Mouse (Mus musculus): ENCODE results near the gene T2. TPM values are rescaled to one million over a fixed set of nuclear protein-coding genes. Genes with fewer than 3 reads are reported as not detected.
"Not testable (repeated sequence)": the region's sequence is repeated elsewhere in the genome, so short reads cannot be mapped to it uniquely, and the experiment has no call there.

T2 gene
- polyA plus RNA-seq, 1 experiment from 2014 or later = 0.39 TPM

- not testable (repeated sequence) for H3K27ac ChIP-seq (replicated peaks; ENCODE audit: low read depth, low read length); H3K9ac ChIP-seq (replicated peaks; ENCODE audit: low read length); DNase-seq; H3K9me3 ChIP-seq (ENCODE audit: control insufficient read depth, low read length); H3K4me3 ChIP-seq (replicated peaks; ENCODE audit: low read depth, low read length); H3K36me3 ChIP-seq (ENCODE audit: control insufficient read depth, insufficient read depth, low read length); ATAC-seq (ENCODE audit: low FRiP score, low TSS enrichment); H3K27me3 ChIP-seq (ENCODE audit: control insufficient read depth, insufficient read depth, low read length); H3K4me2 ChIP-seq (ENCODE audit: low read length)
- H3K4me1 ChIP-seq (ENCODE audit: control insufficient read depth, insufficient read depth, low read length) = peaks cover 21% of the 10 kb centered on the region
- WGBS = no CpG with 5 or more reads among the region's 5 CpGs
Measured at GRCm38 (mm10) chr17:8337159-8337558, 18.6 kb upstream of the T2 start, which contains the start of gene Prr18. Prr18 (plus strand) TSS chr17:8337459.

GRCm38 (mm10) chr17:8339666-8340374 lies 16.0 kb upstream of the T2 start:
- no peaks in the 10 kb centered on the region for H3K36me3 ChIP-seq (ENCODE audit: control insufficient read depth, insufficient read depth, low read length)
- H3K9ac ChIP-seq (replicated peaks; ENCODE audit: low read length) = peak overlapping the region; percentile 95

GRCm38 (mm10) chr17:8340407-8341359 lies 15.1 kb upstream of the T2 start:
- peak overlapping the region; percentile 90 for H3K27ac ChIP-seq (replicated peaks; ENCODE audit: low read depth, low read length)
- peak overlapping the region; percentile 98 for H3K4me2 ChIP-seq (ENCODE audit: low read length)
- no peaks in the 10 kb centered on the region for H3K27me3 ChIP-seq (ENCODE audit: control insufficient read depth, insufficient read depth, low read length)
- no peaks in the 10 kb centered on the region for H3K36me3 ChIP-seq (ENCODE audit: control insufficient read depth, insufficient read depth, low read length)
- under 1% methylated on average over 57 of the region's 92 CpGs for WGBS
- peak overlapping the region; percentile 67 for H3K4me3 ChIP-seq (replicated peaks; ENCODE audit: low read depth, low read length)
- H3K9ac ChIP-seq (replicated peaks; ENCODE audit: low read length) = peak overlapping the region; percentile 95
- no peaks in the 10 kb centered on the region for H3K9me3 ChIP-seq (ENCODE audit: control insufficient read depth, low read length)
- DNase-seq = peak; percentile 81
- peaks cover 30% of the 10 kb centered on the region for H3K4me1 ChIP-seq (ENCODE audit: control insufficient read depth, insufficient read depth, low read length)
- peak; percentile 85 for ATAC-seq (ENCODE audit: low FRiP score, low TSS enrichment)

More at GRCm38 (mm10) chr17:8339666-8340374, 16.0 kb upstream of the T2 start:
- Histone ChIP-seq H3K4me1 (ENCODE audit: control insufficient read depth, insufficient read depth, low read length) (peaks cover 30% of the 10 kb centered on the region), H3K4me3 (replicated peaks; ENCODE audit: low read depth, low read length) (peak overlapping the region; percentile 67), H3K27me3 (ENCODE audit: control insufficient read depth, insufficient read depth, low read length) (no peaks in the 10 kb centered on the region), H3K9me3 (ENCODE audit: control insufficient read depth, low read length) (no peaks in the 10 kb centered on the region), H3K4me2 (ENCODE audit: low read length) (peak overlapping the region; percentile 98), H3K27ac (replicated peaks; ENCODE audit: low read depth, low read length) (peak overlapping the region; percentile 90)
- DNase-seq (peak; percentile 68), ATAC-seq (ENCODE audit: low FRiP score, low TSS enrichment) (0 out of 2 replicates have a peak, but pooled peaks have one; percentile 13)
- 11% methylated on average over 8 of the region's 8 CpGs for WGBS

- peaks cover 30% of the 10 kb centered on the region for H3K4me1 ChIP-seq (ENCODE audit: control insufficient read depth, insufficient read depth, low read length)
- H3K27ac ChIP-seq (replicated peaks; ENCODE audit: low read depth, low read length) = peak overlapping the region; percentile 90
- WGBS = 6% methylated on average over 45 of the region's 46 CpGs
- no peaks in the 10 kb centered on the region for H3K27me3 ChIP-seq (ENCODE audit: control insufficient read depth, insufficient read depth, low read length)
- DNase-seq = peak; percentile 59
- ATAC-seq (ENCODE audit: low FRiP score, low TSS enrichment) = peak; percentile 43; the same call in 1 of the 2 replicates
- no peaks in the 10 kb centered on the region for H3K36me3 ChIP-seq (ENCODE audit: control insufficient read depth, insufficient read depth, low read length)
- H3K9me3 ChIP-seq (ENCODE audit: control insufficient read depth, low read length) = no peaks in the 10 kb centered on the region
- H3K9ac ChIP-seq (replicated peaks; ENCODE audit: low read length) = peak overlapping the region; percentile 95
- H3K4me3 ChIP-seq (replicated peaks; ENCODE audit: low read depth, low read length) = peak overlapping the region; percentile 67
- H3K4me2 ChIP-seq (ENCODE audit: low read length) = peak overlapping the region; percentile 98
Measured at GRCm38 (mm10) chr17:8341360-8341963, 14.3 kb upstream of the T2 start.

- peaks cover 30% of the 10 kb centered on the region for H3K4me1 ChIP-seq (ENCODE audit: control insufficient read depth, insufficient read depth, low read length)
- DNase-seq (no peak), ATAC-seq (ENCODE audit: low FRiP score, low TSS enrichment) (no peak)
- no peaks in the 10 kb centered on the region for H3K9me3 ChIP-seq (ENCODE audit: control insufficient read depth, low read length)
- no peak overlapping the region; the same call in 1 of the 2 replicates for H3K27ac ChIP-seq (replicated peaks; ENCODE audit: low read depth, low read length)
- peak overlapping the region; percentile 14; the same call in 1 of the 2 replicates for H3K4me3 ChIP-seq (replicated peaks; ENCODE audit: low read depth, low read length)
- no peaks in the 10 kb centered on the region for H3K27me3 ChIP-seq (ENCODE audit: control insufficient read depth, insufficient read depth, low read length)
- H3K36me3 ChIP-seq (ENCODE audit: control insufficient read depth, insufficient read depth, low read length) = no peaks in the 10 kb centered on the region
- H3K9ac ChIP-seq (replicated peaks; ENCODE audit: low read length) = peak overlapping the region; percentile 95; the same call in 1 of the 2 replicates
- 38% methylated on average over 5 of the region's 5 CpGs for WGBS
- H3K4me2 ChIP-seq (ENCODE audit: low read length) = peak overlapping the region; percentile 98
Measured at GRCm38 (mm10) chr17:8342706-8343105, 13.1 kb upstream of the T2 start.

- no peaks in the 10 kb centered on the region for H3K36me3 ChIP-seq (ENCODE audit: control insufficient read depth, insufficient read depth, low read length)
- no peaks in the 10 kb centered on the region for H3K27me3 ChIP-seq (ENCODE audit: control insufficient read depth, insufficient read depth, low read length)
- H3K9ac ChIP-seq (replicated peaks; ENCODE audit: low read length) = no peak overlapping the region
- peak overlapping the region; percentile 98 for H3K4me2 ChIP-seq (ENCODE audit: low read length)
- no peaks in the 10 kb centered on the region for H3K9me3 ChIP-seq (ENCODE audit: control insufficient read depth, low read length)
- H3K4me1 ChIP-seq (ENCODE audit: control insufficient read depth, insufficient read depth, low read length) = peaks cover 30% of the 10 kb centered on the region
- H3K4me3 ChIP-seq (replicated peaks; ENCODE audit: low read depth, low read length) = no peak overlapping the region
- ATAC-seq (ENCODE audit: low FRiP score, low TSS enrichment) = no peak
- WGBS = 69% methylated on average over 6 of the region's 6 CpGs
- DNase-seq = peak; percentile 17
- no peak overlapping the region for H3K27ac ChIP-seq (replicated peaks; ENCODE audit: low read depth, low read length)
Measured at GRCm38 (mm10) chr17:8343416-8343815, 12.4 kb upstream of the T2 start.

GRCm38 (mm10) chr17:8347765-8348285 lies 8.0 kb upstream of the T2 start:
- Histone ChIP-seq H3K9me3 (ENCODE audit: control insufficient read depth, low read length) (no peaks in the 10 kb centered on the region), H3K4me3 (replicated peaks; ENCODE audit: low read depth, low read length) (no peak overlapping the region), H3K36me3 (ENCODE audit: control insufficient read depth, insufficient read depth, low read length) (no peaks in the 10 kb centered on the region), H3K4me1 (ENCODE audit: control insufficient read depth, insufficient read depth, low read length) (peaks cover 3% of the 10 kb centered on the region; the same call in 1 of the 2 replicates), H3K4me2 (ENCODE audit: low read length) (no peak overlapping the region), H3K27me3 (ENCODE audit: control insufficient read depth, insufficient read depth, low read length) (no peaks in the 10 kb centered on the region), H3K9ac (replicated peaks; ENCODE audit: low read length) (no peak overlapping the region), H3K27ac (replicated peaks; ENCODE audit: low read depth, low read length) (no peak overlapping the region)
- DNase-seq (no peak), ATAC-seq (ENCODE audit: low FRiP score, low TSS enrichment) (no peak)
- 80% methylated on average over 5 of the region's 5 CpGs for WGBS

GRCm38 (mm10) chr17:8348941-8349340 lies 6.9 kb upstream of the T2 start:
- Histone ChIP-seq H3K9me3 (ENCODE audit: control insufficient read depth, low read length) (no peaks in the 10 kb centered on the region), H3K4me3 (replicated peaks; ENCODE audit: low read depth, low read length) (no peak overlapping the region), H3K4me2 (ENCODE audit: low read length) (no peak overlapping the region), H3K4me1 (ENCODE audit: control insufficient read depth, insufficient read depth, low read length) (no peaks in the 10 kb centered on the region), H3K36me3 (ENCODE audit: control insufficient read depth, insufficient read depth, low read length) (no peaks in the 10 kb centered on the region), H3K27ac (replicated peaks; ENCODE audit: low read depth, low read length) (no peak overlapping the region), H3K9ac (replicated peaks; ENCODE audit: low read length) (no peak overlapping the region), H3K27me3 (ENCODE audit: control insufficient read depth, insufficient read depth, low read length) (no peaks in the 10 kb centered on the region)
- no peak for DNase-seq
- no peak for ATAC-seq (ENCODE audit: low FRiP score, low TSS enrichment)
- 89% methylated on average over 4 of the region's 4 CpGs for WGBS
